Mouse (Mus musculus): ENCODE measurements around the gene 1110002E22Rik.

Gene 1110002E22Rik

GRCm38 (mm10) chr3:138063731-138064329 is 1.0 kb upstream of the 1110002E22Rik start:
- peak; percentile 71 for DNase-seq (ENCODE audit: low read depth, low spot score)

GRCm38 (mm10) chr3:138065930-138066329 is 1.1 kb downstream of the 1110002E22Rik start:
- DNase-seq (ENCODE audit: low read depth, low spot score), result no peak

GRCm38 (mm10) chr3:138066348-138066856 is 1.6 kb downstream of the 1110002E22Rik start:
- peak; percentile 78 for DNase-seq (ENCODE audit: low read depth, low spot score)

- DNase-seq (ENCODE audit: low read depth, low spot score), result no peak
These were observed 2.4 kb downstream of the 1110002E22Rik start, which contains the start of gene Gm5105 for GRCm38 (mm10) chr3:138067288-138067687. TSS of gene Gm5105 (minus strand) at chr3:138067388.

GRCm38 (mm10) chr3:138068103-138068502 is 3.3 kb downstream of the 1110002E22Rik start:
- DNase-seq (ENCODE audit: low read depth, low spot score), result no peak

GRCm38 (mm10) chr3:138069756-138070511 is 5.1 kb downstream of the 1110002E22Rik start:
- DNase-seq (ENCODE audit: low read depth, low spot score), result no peak

GRCm38 (mm10) chr3:138071004-138071403 is 6.2 kb downstream of the 1110002E22Rik start:
- DNase-seq (ENCODE audit: low read depth, low spot score), result no peak

- DNase-seq (ENCODE audit: low read depth, low spot score), result no peak
These were observed 6.7 kb downstream of the 1110002E22Rik start for GRCm38 (mm10) chr3:138071476-138072073.

GRCm38 (mm10) chr3:138074214-138074613 is 9.4 kb downstream of the 1110002E22Rik start:
- no peak for DNase-seq (ENCODE audit: low read depth, low spot score)

- no peak for DNase-seq (ENCODE audit: low read depth, low spot score)
These were observed 10.4 kb downstream of the 1110002E22Rik start for GRCm38 (mm10) chr3:138075209-138075608.

- peak; percentile 91 for DNase-seq (ENCODE audit: low read depth, low spot score)
These were observed 12.9 kb downstream of the 1110002E22Rik start for GRCm38 (mm10) chr3:138077476-138078340.

GRCm38 (mm10) chr3:138078701-138079100 is 13.8 kb downstream of the 1110002E22Rik start:
- DNase-seq (ENCODE audit: low read depth, low spot score), result no peak

- DNase-seq (ENCODE audit: low read depth, low spot score), result peak; percentile 92
These were observed 18.3 kb downstream of the 1110002E22Rik start for GRCm38 (mm10) chr3:138083073-138083637.

GRCm38 (mm10) chr3:138083896-138084295 is 19.0 kb downstream of the 1110002E22Rik start:
- no peak for DNase-seq (ENCODE audit: low read depth, low spot score)

- DNase-seq (ENCODE audit: low read depth, low spot score), result peak; percentile 81
These were observed 30.4 kb downstream of the 1110002E22Rik start for GRCm38 (mm10) chr3:138095301-138095700.

- DNase-seq (ENCODE audit: low read depth, low spot score), result peak; percentile 59
These were observed 30.9 kb downstream of the 1110002E22Rik start for GRCm38 (mm10) chr3:138095718-138096117.

GRCm38 (mm10) chr3:138096263-138097028 is 31.6 kb downstream of the 1110002E22Rik start:
- no peak for DNase-seq (ENCODE audit: low read depth, low spot score)

- no peak for DNase-seq (ENCODE audit: low read depth, low spot score)
These were observed 32.9 kb downstream of the 1110002E22Rik start for GRCm38 (mm10) chr3:138097718-138098117.

GRCm38 (mm10) chr3:138101936-138102335 is 37.1 kb downstream of the 1110002E22Rik start:
- DNase-seq (ENCODE audit: low read depth, low spot score), result no peak

GRCm38 (mm10) chr3:138103690-138104089 is 38.8 kb downstream of the 1110002E22Rik start:
- no peak for DNase-seq (ENCODE audit: low read depth, low spot score)
